Mouse (Mus musculus): ENCODE results near the gene Rock2.

GRCm38 (mm10) chr12:16860961-16861360 lies 33.7 kb upstream of the Rock2 start:
- no peak for TF ChIP-seq POLR2A (IDR thresholded peaks at IDR 0.05; ENCODE audit: insufficient read length, low read depth)
- TF ChIP-seq USF1 (IDR thresholded peaks at IDR 0.05; ENCODE audit: low read depth), result no peak
- TF ChIP-seq E2F4 (IDR thresholded peaks at IDR 0.05; ENCODE audit: insufficient read depth), result no peak
- no peak for TF ChIP-seq POLR2AphosphoS2 (IDR thresholded peaks at IDR 0.05; ENCODE audit: insufficient read length, low read depth)
